Mouse (Mus musculus) right cerebral cortex, postnatal 36 days (tissue): ENCODE data around the gene Olfr705.
"Not testable (repeated sequence)": the region's sequence is repeated elsewhere in the genome, so short reads cannot be mapped to it uniquely, and the experiment has no call there.

Experiments used
- DNase-seq, 2 experiments: peaks; one replicate each; pipeline ENCODE4 v3.0.0; 2022; ENCODE audit warnings: low spot score in 2 of 2, mixed read lengths in 1 of 2

The Olfr705 gene

DNA sequence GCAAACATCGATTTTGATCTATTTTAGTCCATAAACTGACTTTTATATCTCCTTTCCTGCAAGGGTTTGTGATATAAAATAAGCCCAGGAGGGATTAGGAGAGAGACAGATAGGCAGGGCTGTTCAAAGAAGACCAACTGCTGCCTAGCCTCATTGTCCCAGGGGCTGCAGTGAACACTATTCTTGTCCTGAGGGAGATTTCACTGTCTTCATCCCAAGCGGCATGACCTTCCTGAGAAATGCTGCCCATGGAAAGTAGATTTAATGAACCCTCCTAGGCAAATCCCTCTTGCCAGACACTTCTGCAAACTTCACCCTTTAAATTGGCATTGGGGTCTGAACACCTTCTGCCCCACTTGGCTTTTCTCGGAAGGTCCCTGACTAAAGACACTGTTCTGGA, at the start of gene Olfr705:
Olfr705 (minus strand) TSS at position 101 of the 400 bp plus-strand sequence.
- DNase-seq: no peak

DNA sequence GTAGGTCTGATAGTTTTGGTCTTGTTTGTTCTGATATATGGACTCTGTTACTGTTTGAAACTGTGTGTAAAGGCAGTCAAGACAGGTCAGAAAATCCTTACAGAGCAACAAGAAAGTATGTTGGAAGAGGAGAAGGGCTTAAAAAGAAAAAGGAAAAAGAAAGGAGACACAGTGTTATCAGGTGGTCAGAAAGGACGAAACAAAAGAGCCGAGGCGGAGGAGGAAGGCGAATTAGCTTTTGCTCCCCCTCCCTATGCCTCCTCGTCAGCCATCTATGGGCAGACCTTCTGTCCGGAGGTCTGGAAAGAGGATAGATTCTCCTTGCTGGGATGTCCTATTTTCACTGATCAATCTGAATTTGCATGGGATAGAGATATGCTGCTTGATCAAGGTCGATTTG, 44.3 kb upstream of the Olfr705 start:
- not testable (repeated sequence) for DNase-seq

DNA sequence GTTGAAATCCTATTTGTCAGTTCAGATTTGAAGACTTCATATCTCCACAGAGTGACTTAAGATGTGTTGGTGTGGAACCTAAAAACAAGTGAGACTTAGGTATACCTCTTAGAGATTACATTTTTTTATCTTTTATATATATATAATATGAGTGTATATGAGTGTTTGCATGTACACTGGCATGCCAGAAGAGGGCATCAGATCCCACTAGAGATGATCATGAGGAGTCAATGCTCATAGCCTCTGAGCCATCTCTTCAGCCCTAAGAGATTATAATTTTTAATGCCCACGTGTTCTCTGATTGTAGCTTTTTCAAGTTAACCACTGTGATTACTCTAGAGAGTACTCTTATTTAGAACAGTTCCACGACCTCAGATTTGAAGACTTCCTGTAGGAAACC, 31.0 kb upstream of the Olfr705 start, which contains the start of gene Olfr1532-ps1:
Olfr1532-ps1 (plus strand) TSS at position 326 of the 400 bp plus-strand sequence.
- DNase-seq: no peak

DNA sequence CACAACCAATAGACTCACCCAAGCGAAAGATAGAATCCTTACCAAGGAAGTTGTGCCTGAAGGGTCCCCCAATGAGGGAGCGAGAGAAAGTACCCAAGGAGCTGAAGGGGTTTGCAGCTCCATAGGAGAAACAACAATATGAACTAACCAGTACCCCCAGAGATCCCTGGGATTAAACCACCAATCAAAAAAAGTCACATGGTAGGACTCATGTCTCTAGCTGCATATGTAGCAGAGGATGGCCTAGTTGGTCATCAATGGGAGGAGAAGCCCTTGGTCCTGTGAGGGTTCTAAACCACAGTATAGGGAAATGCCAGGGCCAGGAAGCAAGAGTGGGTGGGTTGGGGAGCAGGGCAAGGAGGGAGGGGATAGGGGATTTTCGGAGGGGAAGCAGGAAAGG, 24.4 kb upstream of the Olfr705 start, which contains the start of gene Olfr707:
Olfr707 (minus strand) TSS at position 101 of the 400 bp plus-strand sequence.
- DNase-seq: not testable (repeated sequence)

DNA sequence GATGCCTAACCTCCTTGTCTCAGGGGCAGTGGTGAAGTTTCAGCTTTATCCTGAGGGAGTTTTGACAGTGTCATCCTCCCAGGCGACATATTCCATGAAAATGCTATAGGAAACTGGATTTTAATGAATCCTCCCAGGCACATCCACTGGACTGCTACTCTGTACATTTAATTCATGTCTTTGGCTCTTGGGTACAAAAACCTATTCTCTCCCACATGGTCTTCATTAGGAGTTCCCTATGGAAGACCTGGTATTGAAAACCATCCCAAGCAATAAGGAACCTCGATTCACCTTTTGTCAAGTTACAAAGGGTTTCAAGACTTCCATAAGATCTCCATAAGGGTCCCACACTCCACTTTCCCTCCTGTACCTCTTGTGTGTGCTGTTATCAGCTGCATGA, 11.4 kb upstream of the Olfr705 start, which contains the start of gene Olfr706:
Olfr706 (minus strand) TSS at position 101 of the 400 bp plus-strand sequence.
- no peak for DNase-seq

DNA sequence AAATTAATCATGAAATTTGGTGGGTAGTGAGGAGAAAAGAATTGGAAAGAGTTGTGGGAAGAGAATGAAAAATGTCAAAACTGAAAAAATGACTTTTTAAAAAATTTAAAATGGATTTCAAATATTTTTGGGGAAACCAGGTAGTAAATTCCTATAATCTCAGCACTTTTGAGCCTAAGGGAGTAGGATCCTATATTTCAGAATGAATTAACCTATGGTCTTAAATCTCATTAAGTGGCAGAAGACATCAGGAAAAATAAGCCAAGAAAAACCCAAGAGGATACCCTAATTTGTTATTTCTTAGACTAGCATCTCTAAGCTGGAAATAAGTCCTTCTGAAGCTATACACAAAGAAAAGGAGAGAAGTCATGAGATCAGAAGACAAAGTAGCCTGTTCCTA, 13.8 kb downstream of the Olfr705 start, which contains the start of gene Olfr704:
Olfr704 (plus strand) TSS at position 301 of the 400 bp plus-strand sequence.
- no peak for DNase-seq

DNA sequence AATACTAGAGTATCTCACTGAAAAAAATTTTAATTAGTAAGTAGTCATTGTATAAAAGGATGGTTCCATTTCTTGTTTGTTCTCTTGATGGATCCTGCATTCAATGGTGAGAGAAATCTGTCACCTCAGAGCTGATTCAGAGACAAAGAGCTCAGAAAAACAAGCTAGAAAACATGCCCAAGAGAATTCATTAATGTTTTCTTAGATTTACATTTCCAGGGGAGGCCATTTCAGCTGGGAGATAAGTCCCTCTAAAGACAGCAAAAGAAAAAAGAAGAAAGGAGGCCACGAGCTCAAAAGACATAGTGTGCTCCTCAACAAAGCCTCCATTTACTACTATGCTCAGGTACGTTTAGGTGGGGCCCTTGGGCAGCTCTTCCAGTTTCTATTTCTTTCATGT, 33.6 kb downstream of the Olfr705 start, which contains the start of gene Olfr703:
Olfr703 (plus strand) TSS at position 301 of the 400 bp plus-strand sequence.
- DNase-seq: no peak

DNA sequence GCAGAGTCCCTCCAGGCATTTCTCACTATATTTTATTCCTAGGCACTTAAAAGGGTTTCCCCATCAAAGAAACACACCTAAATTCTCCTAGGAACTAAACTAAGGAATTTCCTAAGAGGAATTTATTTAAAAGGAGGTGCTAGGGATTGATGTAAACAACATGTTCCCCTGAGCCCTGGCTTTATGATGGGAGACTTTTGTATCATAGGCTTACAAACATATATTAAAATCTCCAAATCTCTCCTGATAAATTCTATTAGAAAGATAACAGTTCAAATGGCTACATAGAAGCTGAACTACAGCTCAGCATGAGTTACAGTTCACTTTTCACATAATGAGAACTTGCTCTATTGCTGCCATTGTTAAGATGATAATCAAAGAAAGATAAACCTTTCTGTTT, 42.9 kb downstream of the Olfr705 start, which contains the start of gene Olfr702:
Olfr702 (minus strand) TSS at position 101 of the 400 bp plus-strand sequence.
- no peak for DNase-seq
